Mouse (Mus musculus): Measurements from ENCODE around the gene Colca2. TPM values are rescaled to one million over a fixed set of nuclear protein-coding genes. Genes with fewer than 3 reads are reported as not detected.

Colca2 gene
- 1.1 and 2.0 TPM in 2 replicates for polyA plus RNA-seq (2014; fragmentation: Nextera tagmentation; extraction: Ambion mirVana)

GRCm38 (mm10) chr9:51278500-51279381 lies at the start of gene Colca2:
Colca2 (minus strand) TSS chr9:51278569.
- H3K4me2 ChIP-seq (ENCODE audit: low read depth), result peak within 1 kb of the TSS; percentile 95
- peak; percentile 97 for ATAC-seq (ENCODE audit: insufficient read depth, low FRiP score, low TSS enrichment)
- H3K4me3 ChIP-seq (ENCODE audit: low read depth, low read length), result peak within 1 kb of the TSS; percentile 51
- no peaks in the 10 kb centered on the region for H3K4me1 ChIP-seq (ENCODE audit: control insufficient read depth, insufficient read depth, low read length)
- under 1% methylated on average over 52 of the region's 53 CpGs for WGBS
- peak; percentile 88 for DNase-seq (ENCODE audit: low spot score)
- no peaks in the 10 kb centered on the region for H3K36me3 ChIP-seq (ENCODE audit: control insufficient read depth, insufficient read depth, low read length)
- no peaks in the 10 kb centered on the region for H3K9me3 ChIP-seq (ENCODE audit: control insufficient read depth, low read length)
- H3K27ac ChIP-seq (ENCODE audit: low read depth, low read length), result no peak within 1 kb of the TSS
- H3K27me3 ChIP-seq (ENCODE audit: control insufficient read depth, insufficient read depth, low read length), result peaks cover 10% of the 10 kb centered on the region; the same call in 1 of the 2 replicates
- H3K9ac ChIP-seq (ENCODE audit: low read length), result peak within 1 kb of the TSS; percentile 72

GRCm38 (mm10) chr9:51327555-51327903 lies 49.2 kb upstream of the Colca2 start:
- no peak for DNase-seq (ENCODE audit: low spot score)
- H3K27me3 ChIP-seq (ENCODE audit: control insufficient read depth, insufficient read depth, low read length), result no peaks in the 10 kb centered on the region
- no peak overlapping the region for H3K27ac ChIP-seq (ENCODE audit: low read depth, low read length)
- no peak overlapping the region for H3K4me3 ChIP-seq (ENCODE audit: low read depth, low read length)
- no peak overlapping the region for H3K9ac ChIP-seq (ENCODE audit: low read length)
- H3K36me3 ChIP-seq (ENCODE audit: control insufficient read depth, insufficient read depth, low read length), result no peaks in the 10 kb centered on the region
- no peaks in the 10 kb centered on the region for H3K9me3 ChIP-seq (ENCODE audit: control insufficient read depth, low read length)
- no peak for ATAC-seq (ENCODE audit: insufficient read depth, low FRiP score, low TSS enrichment)
- H3K4me1 ChIP-seq (ENCODE audit: control insufficient read depth, insufficient read depth, low read length), result no peaks in the 10 kb centered on the region
- WGBS, result 80% methylated on average over 5 of the region's 5 CpGs
- no peak overlapping the region for H3K4me2 ChIP-seq (ENCODE audit: low read depth)

- no peaks in the 10 kb centered on the region for H3K27me3 ChIP-seq (ENCODE audit: control insufficient read depth, insufficient read depth, low read length)
- H3K4me3 ChIP-seq (ENCODE audit: low read depth, low read length), result no peak overlapping the region
- no peaks in the 10 kb centered on the region for H3K4me1 ChIP-seq (ENCODE audit: control insufficient read depth, insufficient read depth, low read length)
- ATAC-seq (ENCODE audit: insufficient read depth, low FRiP score, low TSS enrichment) (no peak), DNase-seq (ENCODE audit: low spot score) (no peak)
- H3K36me3 ChIP-seq (ENCODE audit: control insufficient read depth, insufficient read depth, low read length), result no peaks in the 10 kb centered on the region
- H3K4me2 ChIP-seq (ENCODE audit: low read depth), result no peak overlapping the region
- H3K9ac ChIP-seq (ENCODE audit: low read length), result no peak overlapping the region
- H3K9me3 ChIP-seq (ENCODE audit: control insufficient read depth, low read length), result no peaks in the 10 kb centered on the region
- 89% methylated on average over 11 of the region's 11 CpGs for WGBS
- H3K27ac ChIP-seq (ENCODE audit: low read depth, low read length), result no peak overlapping the region
These were observed 48.5 kb upstream of the Colca2 start for GRCm38 (mm10) chr9:51326619-51327554.

GRCm38 (mm10) chr9:51324406-51325065 lies 46.2 kb upstream of the Colca2 start:
- DNase-seq (ENCODE audit: low spot score) (no peak), ATAC-seq (ENCODE audit: insufficient read depth, low FRiP score, low TSS enrichment) (no peak)
- no peak overlapping the region for H3K4me3 ChIP-seq (ENCODE audit: low read depth, low read length)
- H3K36me3 ChIP-seq (ENCODE audit: control insufficient read depth, insufficient read depth, low read length), result no peaks in the 10 kb centered on the region
- H3K27ac ChIP-seq (ENCODE audit: low read depth, low read length), result no peak overlapping the region
- no peak overlapping the region for H3K9ac ChIP-seq (ENCODE audit: low read length)
- no peaks in the 10 kb centered on the region for H3K4me1 ChIP-seq (ENCODE audit: control insufficient read depth, insufficient read depth, low read length)
- H3K4me2 ChIP-seq (ENCODE audit: low read depth), result no peak overlapping the region
- WGBS, result 86% methylated on average over 7 of the region's 7 CpGs
- H3K27me3 ChIP-seq (ENCODE audit: control insufficient read depth, insufficient read depth, low read length), result no peaks in the 10 kb centered on the region
- no peaks in the 10 kb centered on the region for H3K9me3 ChIP-seq (ENCODE audit: control insufficient read depth, low read length)

- Histone ChIP-seq H3K4me3 (ENCODE audit: low read depth, low read length) (no peak overlapping the region), H3K36me3 (ENCODE audit: control insufficient read depth, insufficient read depth, low read length) (no peaks in the 10 kb centered on the region), H3K27me3 (ENCODE audit: control insufficient read depth, insufficient read depth, low read length) (no peaks in the 10 kb centered on the region), H3K27ac (ENCODE audit: low read depth, low read length) (no peak overlapping the region), H3K9me3 (ENCODE audit: control insufficient read depth, low read length) (no peaks in the 10 kb centered on the region), H3K4me1 (ENCODE audit: control insufficient read depth, insufficient read depth, low read length) (no peaks in the 10 kb centered on the region), H3K9ac (ENCODE audit: low read length) (no peak overlapping the region), H3K4me2 (ENCODE audit: low read depth) (no peak overlapping the region)
- 89% methylated on average over 1 of the region's 1 CpGs for WGBS
- ATAC-seq (ENCODE audit: insufficient read depth, low FRiP score, low TSS enrichment) (no peak), DNase-seq (ENCODE audit: low spot score) (no peak)
These were observed 41.7 kb upstream of the Colca2 start for GRCm38 (mm10) chr9:51320096-51320495.

- Histone ChIP-seq H3K9ac (ENCODE audit: low read length) (no peak overlapping the region), H3K27ac (ENCODE audit: low read depth, low read length) (no peak overlapping the region), H3K4me3 (ENCODE audit: low read depth, low read length) (no peak overlapping the region), H3K4me1 (ENCODE audit: control insufficient read depth, insufficient read depth, low read length) (no peaks in the 10 kb centered on the region), H3K36me3 (ENCODE audit: control insufficient read depth, insufficient read depth, low read length) (no peaks in the 10 kb centered on the region), H3K4me2 (ENCODE audit: low read depth) (no peak overlapping the region), H3K9me3 (ENCODE audit: control insufficient read depth, low read length) (no peaks in the 10 kb centered on the region), H3K27me3 (ENCODE audit: control insufficient read depth, insufficient read depth, low read length) (no peaks in the 10 kb centered on the region)
- ATAC-seq (ENCODE audit: insufficient read depth, low FRiP score, low TSS enrichment) (no peak), DNase-seq (ENCODE audit: low spot score) (no peak)
- 84% methylated on average over 4 of the region's 4 CpGs for WGBS
These were observed 39.9 kb upstream of the Colca2 start for GRCm38 (mm10) chr9:51318246-51318645.

GRCm38 (mm10) chr9:51317322-51317721 lies 39.0 kb upstream of the Colca2 start:
- Histone ChIP-seq H3K36me3 (ENCODE audit: control insufficient read depth, insufficient read depth, low read length) (no peaks in the 10 kb centered on the region), H3K4me1 (ENCODE audit: control insufficient read depth, insufficient read depth, low read length) (no peaks in the 10 kb centered on the region), H3K4me2 (ENCODE audit: low read depth) (no peak overlapping the region), H3K27me3 (ENCODE audit: control insufficient read depth, insufficient read depth, low read length) (no peaks in the 10 kb centered on the region), H3K27ac (ENCODE audit: low read depth, low read length) (no peak overlapping the region), H3K9me3 (ENCODE audit: control insufficient read depth, low read length) (no peaks in the 10 kb centered on the region), H3K4me3 (ENCODE audit: low read depth, low read length) (no peak overlapping the region), H3K9ac (ENCODE audit: low read length) (no peak overlapping the region)
- WGBS, result 91% methylated on average over 4 of the region's 4 CpGs
- DNase-seq (ENCODE audit: low spot score), result no peak
- ATAC-seq (ENCODE audit: insufficient read depth, low FRiP score, low TSS enrichment), result no peak

- Histone ChIP-seq H3K4me1 (ENCODE audit: control insufficient read depth, insufficient read depth, low read length) (no peaks in the 10 kb centered on the region), H3K27me3 (ENCODE audit: control insufficient read depth, insufficient read depth, low read length) (no peaks in the 10 kb centered on the region), H3K36me3 (ENCODE audit: control insufficient read depth, insufficient read depth, low read length) (no peaks in the 10 kb centered on the region), H3K27ac (ENCODE audit: low read depth, low read length) (no peak overlapping the region), H3K4me3 (ENCODE audit: low read depth, low read length) (no peak overlapping the region), H3K4me2 (ENCODE audit: low read depth) (no peak overlapping the region), H3K9me3 (ENCODE audit: control insufficient read depth, low read length) (no peaks in the 10 kb centered on the region), H3K9ac (ENCODE audit: low read length) (no peak overlapping the region)
- no peak for ATAC-seq (ENCODE audit: insufficient read depth, low FRiP score, low TSS enrichment)
- no peak for DNase-seq (ENCODE audit: low spot score)
- WGBS, result 85% methylated on average over 6 of the region's 6 CpGs
These were observed 37.2 kb upstream of the Colca2 start for GRCm38 (mm10) chr9:51315402-51316063.
